Mouse (Mus musculus) heart, adult 2 months (tissue): ENCODE results near the gene Itgb8.

Experiments used
- CTCF ChIP-seq: fragments of 200-600 bp; IDR thresholded peaks from 2 replicates; pipeline ENCODE4 v1.8.1; 2022; ENCODE audit warnings: antibody characterized with exemption, mild to moderate bottlenecking, moderate library complexity
- POLR2A ChIP-seq: fragments of 200-500 bp; IDR thresholded peaks from 2 replicates; pipeline ENCODE4 v1.6.1; 2011; ENCODE audit warnings: mild to moderate bottlenecking, low read depth, low read length, control low read depth; ENCODE audit not compliant: insufficient read depth

- TF ChIP-seq POLR2A (no peak), CTCF (no peak)
Measured at GRCm38 (mm10) chr12:119165115-119165514, 73.5 kb downstream of the Itgb8 start.
